ENCODE assay signal across 8 mouse cellular contexts in the genomic region with DNA sequence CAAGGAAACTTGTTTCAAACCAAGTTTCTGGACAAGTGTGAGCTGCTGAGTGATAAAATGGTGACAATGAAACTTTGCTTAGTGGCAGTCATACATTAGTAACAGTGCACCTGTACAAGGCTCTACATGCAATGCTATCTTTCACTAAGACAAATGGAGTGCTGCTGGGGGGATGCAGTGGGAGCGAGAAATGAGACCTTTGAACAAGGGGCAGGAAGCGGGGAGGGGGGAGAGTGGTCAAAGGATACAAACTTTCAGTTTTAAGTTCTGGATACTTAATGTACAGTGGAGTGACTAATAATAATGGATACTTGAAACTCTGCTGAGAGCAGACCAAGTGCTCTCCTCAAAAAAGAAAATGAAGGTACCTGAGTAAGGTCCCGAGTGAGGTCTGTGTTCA. TPM values are rescaled to one million over a fixed set of nuclear protein-coding genes. Genes with fewer than 3 reads are reported as not detected.
A peak's percentile ranks its signal among the peaks of the same experiment; 100 is the strongest.
DNase-seq lines count a peak whose midpoint lies in the region; ATAC-seq and TF ChIP-seq lines count a peak whose summit lies in the region.

No protein-coding gene starts in this region.

- H3K4me3 ChIP-seq in kidney, embryonic 15.5 days (replicated peaks), result peak overlapping the region; percentile 75
- H3K4me3 ChIP-seq in embryonic facial prominence, embryonic 14.5 days (ENCODE audit: low read depth, low read length), result peak overlapping the region; percentile 98
- peak overlapping the region; percentile 97 for H3K4me3 ChIP-seq in intestine, postnatal 0 days (ENCODE audit: low read depth, low read length)
- H3K4me3 ChIP-seq in myocyte, result peak overlapping the region; percentile 74

- H3K4me1 ChIP-seq in kidney, embryonic 15.5 days, result peaks cover 45% of the 10 kb centered on the region
- H3K4me1 ChIP-seq in embryonic facial prominence, embryonic 14.5 days (ENCODE audit: control insufficient read depth, insufficient read depth, low read length), result peaks cover 15% of the 10 kb centered on the region
- H3K4me1 ChIP-seq in intestine, postnatal 0 days (replicated peaks; ENCODE audit: control insufficient read depth, insufficient read depth, low read length), result peaks cover 6% of the 10 kb centered on the region; the same call in 1 of the 2 replicates

- H3K79me2 ChIP-seq in myocyte (ENCODE audit: control insufficient read depth, insufficient read depth), result peaks cover 33% of the 10 kb centered on the region

- TF ChIP-seq POLR2A in myocyte (IDR thresholded peaks at IDR 0.05; ENCODE audit: insufficient read length, low read depth), result no peak

- ATAC-seq in kidney, embryonic 15.5 days (replicated peaks; ENCODE audit: low FRiP score), result no peak
- ATAC-seq in embryonic facial prominence, embryonic 14.5 days (ENCODE audit: low read depth), result no peak
- ATAC-seq in intestine, postnatal 0 days, result no peak

- peak overlapping the region; percentile 96 for H3K9ac ChIP-seq in kidney, embryonic 15.5 days
- peak overlapping the region; percentile 98 for H3K9ac ChIP-seq in embryonic facial prominence, embryonic 14.5 days (ENCODE audit: low read depth, low read length)
- H3K9ac ChIP-seq in intestine, postnatal 0 days (ENCODE audit: low read depth, low read length), result no peak overlapping the region

- H3K36me3 ChIP-seq in kidney, embryonic 15.5 days, result peaks cover 16% of the 10 kb centered on the region
- 0 out of 2 replicates have a peak, but pooled peaks cover 11% of the 10 kb centered on the region for H3K36me3 ChIP-seq in embryonic facial prominence, embryonic 14.5 days (ENCODE audit: control insufficient read depth, insufficient read depth, low read length)
- 0 out of 2 replicates have a peak, but pooled peaks cover 14% of the 10 kb centered on the region for H3K36me3 ChIP-seq in intestine, postnatal 0 days (ENCODE audit: control insufficient read depth, insufficient read depth)
- H3K36me3 ChIP-seq in myocyte (ENCODE audit: control insufficient read depth, insufficient read depth), result no peaks in the 10 kb centered on the region

- WGBS in kidney, embryonic 15.5 days, result 14% methylated on average over 3 of the region's 3 CpGs
- 23% methylated on average over 3 of the region's 3 CpGs for whole genome bisulfite sequencing in embryonic facial prominence, embryonic 14.5 days
- 12% methylated on average over 3 of the region's 3 CpGs for WGBS in intestine, postnatal 0 days

- H3ac ChIP-seq in myocyte (ENCODE audit: control insufficient read depth, insufficient read length), result peak overlapping the region; percentile 92

- no peaks in the 10 kb centered on the region for H3K27me3 ChIP-seq in kidney, embryonic 15.5 days
- no peaks in the 10 kb centered on the region for H3K27me3 ChIP-seq in embryonic facial prominence, embryonic 14.5 days (replicated peaks; ENCODE audit: control insufficient read depth, insufficient read depth, low read length)
- no peaks in the 10 kb centered on the region for H3K27me3 ChIP-seq in intestine, postnatal 0 days (replicated peaks; ENCODE audit: control insufficient read depth, insufficient read depth, low read length)
- no peaks in the 10 kb centered on the region for H3K27me3 ChIP-seq in myocyte (ENCODE audit: control insufficient read depth, insufficient read depth, insufficient read length)

- TF ChIP-seq CTCF in intestine, postnatal 0 days (IDR thresholded peaks at IDR 0.05; ENCODE audit: low read depth), result no peak

- DNase-seq in kidney, postnatal 10 days, result no peak
- DNase-seq in embryonic facial prominence, embryonic 14.5 days (ENCODE audit: low spot score), result no peak
- no peak for DNase-seq in frontal cortex, postnatal 36 days (ENCODE audit: low spot score in 2 of 2)
- DNase-seq in retina, embryonic 14.5 days (ENCODE audit: low spot score), result no peak
- DNase-seq in ovary, adult 18-20 months (ENCODE audit: low spot score), result no peak

- no peak overlapping the region for H3K27ac ChIP-seq in kidney, embryonic 15.5 days
- no peak overlapping the region for H3K27ac ChIP-seq in embryonic facial prominence, embryonic 14.5 days (replicated peaks; ENCODE audit: low read depth, low read length)
- H3K27ac ChIP-seq in intestine, postnatal 0 days (ENCODE audit: low read depth, low read length), result no peak overlapping the region

- peak overlapping the region; percentile 75 for H3K4me2 ChIP-seq in kidney, embryonic 15.5 days
- H3K4me2 ChIP-seq in embryonic facial prominence, embryonic 14.5 days (ENCODE audit: low read depth, low read length), result peak overlapping the region; percentile 61
- H3K4me2 ChIP-seq in intestine, postnatal 0 days (replicated peaks; ENCODE audit: low read depth), result peak overlapping the region; percentile 88
- H3K4me2 ChIP-seq in myocyte (ENCODE audit: low read depth), result peak overlapping the region; percentile 54

- H3K9me3 ChIP-seq in kidney, embryonic 15.5 days (replicated peaks), result no peaks in the 10 kb centered on the region
- no peaks in the 10 kb centered on the region for H3K9me3 ChIP-seq in embryonic facial prominence, embryonic 14.5 days (ENCODE audit: control insufficient read depth, low read length)
- H3K9me3 ChIP-seq in intestine, postnatal 0 days (ENCODE audit: control insufficient read depth), result no peaks in the 10 kb centered on the region

TF ChIP-seq in myocyte, 11 proteins besides CTCF, POLR2A, EP300 and RAD21:
- TF ChIP-seq USF1 (IDR thresholded peaks at IDR 0.05; ENCODE audit: low read depth) (no peak), CEBPB (IDR thresholded peaks at IDR 0.05; ENCODE audit: insufficient read depth, poor library complexity, severe bottlenecking) (no peak), E2F4 (IDR thresholded peaks at IDR 0.05; ENCODE audit: insufficient read depth) (no peak), POLR2AphosphoS2 (IDR thresholded peaks at IDR 0.05; ENCODE audit: insufficient read length, low read depth) (no peak)
TF ChIP-seq in myocyte: peak in this region for 0.

RNA-seq across cellular contexts. Expression of gene Snx6, which starts 1.1 kb away (rescaled TPM):
- polyA plus RNA-seq in kidney, embryonic 15.5 days (2015; fragmentation: Nextera tagmentation; extraction: Ambion mirVana), result 186 and 200 TPM in 2 replicates
- 171 and 183 TPM in 2 replicates for polyA plus RNA-seq in embryonic facial prominence, embryonic 14.5 days (2014; fragmentation: Nextera tagmentation; extraction: Ambion mirVana)
- polyA plus RNA-seq in intestine, postnatal 0 days (2015; fragmentation: Nextera tagmentation; extraction: Ambion mirVana), result 167 and 187 TPM in 2 replicates
- 26.2 TPM for polyA plus RNA-seq in myocyte (2012; fragmentation: generic; extraction: Trizol)
